Mouse (Mus musculus): ENCODE measurements around the gene Lrfn4.
A peak's percentile ranks its signal among the peaks of the same experiment; 100 is the strongest.

The Lrfn4 gene

DNA sequence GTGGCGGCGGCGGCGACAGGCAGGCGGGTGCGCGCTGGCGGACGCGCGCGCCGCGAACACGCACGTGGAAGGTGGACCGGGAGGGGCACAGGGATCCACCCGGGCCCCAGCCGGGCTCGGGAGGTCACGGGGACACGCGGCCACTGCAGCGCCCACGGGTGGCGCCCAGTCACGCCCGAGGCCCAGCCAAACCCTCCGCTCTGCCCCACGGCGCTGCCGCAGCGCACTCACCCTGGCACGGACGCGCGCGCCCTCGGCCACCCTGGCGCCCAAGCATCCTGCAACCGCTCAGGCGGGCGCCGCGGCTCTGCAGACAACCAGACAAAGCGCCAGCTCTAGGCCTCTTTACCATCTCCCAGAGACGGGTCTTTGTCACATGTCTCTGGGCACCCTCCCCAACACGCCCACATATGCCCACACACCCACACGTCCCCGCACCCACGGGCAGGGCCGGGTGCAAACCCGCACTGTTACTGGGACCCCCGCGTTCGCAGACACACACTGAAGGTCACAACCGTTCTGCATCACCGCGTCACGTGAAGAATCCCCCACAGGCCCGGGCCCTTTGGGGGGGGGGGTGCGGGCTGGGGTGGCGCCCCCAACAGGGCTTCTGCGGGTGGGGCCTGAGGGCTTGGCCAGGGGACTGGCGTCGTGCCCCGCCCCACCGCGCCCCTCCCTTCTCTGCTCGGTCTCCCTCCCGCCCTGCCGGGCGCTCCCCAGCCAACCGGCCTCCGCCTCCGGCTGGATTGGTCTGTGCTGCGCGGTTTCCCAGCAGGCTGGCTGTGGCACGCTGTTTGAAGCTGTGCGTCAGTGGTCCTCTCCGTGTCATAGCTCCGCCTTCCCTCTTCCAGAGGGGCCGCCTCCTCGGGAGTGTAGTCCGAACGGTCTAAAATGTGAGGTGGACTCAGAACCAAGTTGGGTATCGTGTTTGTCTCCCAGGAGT is at the start of gene Lrfn4:
Lrfn4 (minus strand) TSS at position 517 of the 943 bp plus-strand sequence.
- DNase-seq (ENCODE audit: low spot score in 2 of 2) = peak in 1 of 2 experiments; percentile 22

DNA sequence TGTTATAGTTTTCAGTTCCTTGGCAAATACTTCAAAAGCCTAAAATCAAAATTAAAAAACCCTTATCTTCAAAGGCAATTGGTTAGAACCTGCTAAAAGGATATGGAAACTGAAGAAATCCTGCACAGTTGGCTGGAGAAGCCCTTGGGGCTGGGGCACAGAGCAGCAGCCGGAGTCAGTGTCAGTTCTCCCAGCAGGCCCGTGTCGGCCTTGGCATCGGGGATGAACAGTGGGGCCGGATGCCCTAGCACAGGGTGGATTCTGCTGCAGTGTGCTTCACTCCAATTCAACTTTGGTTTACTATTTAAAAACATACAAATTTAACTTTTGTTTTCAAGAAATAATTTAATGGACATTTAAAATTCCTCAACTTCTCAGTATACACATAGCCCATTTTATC is 42.7 kb upstream of the Lrfn4 start:
- no peak for DNase-seq (ENCODE audit: low spot score in 2 of 2)

GRCm38 (mm10) chr19:4646917-4647492 is 31.5 kb upstream of the Lrfn4 start:
- DNase-seq (ENCODE audit: low spot score in 2 of 2) = no peak

DNA sequence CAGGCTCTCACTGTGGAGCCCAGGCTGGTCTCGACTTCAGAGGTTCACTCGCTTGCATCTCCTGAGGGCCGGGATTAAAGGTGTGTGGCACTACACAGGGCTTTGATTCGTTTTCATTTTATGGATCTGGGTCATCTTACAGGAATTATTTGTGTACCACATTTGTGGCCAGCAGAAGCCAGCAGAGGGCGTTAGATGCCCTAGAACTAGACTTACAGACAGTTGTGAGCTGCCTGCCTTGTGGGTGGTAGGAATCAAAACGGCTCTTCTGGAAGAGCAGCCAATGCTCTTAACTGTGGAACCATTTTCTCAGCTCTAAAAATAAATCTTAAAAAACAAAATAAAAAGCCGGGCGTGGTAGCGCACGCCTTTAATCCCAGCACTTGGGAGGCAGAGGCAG is 28.8 kb upstream of the Lrfn4 start:
- no peak for DNase-seq (ENCODE audit: low spot score in 2 of 2)

DNA sequence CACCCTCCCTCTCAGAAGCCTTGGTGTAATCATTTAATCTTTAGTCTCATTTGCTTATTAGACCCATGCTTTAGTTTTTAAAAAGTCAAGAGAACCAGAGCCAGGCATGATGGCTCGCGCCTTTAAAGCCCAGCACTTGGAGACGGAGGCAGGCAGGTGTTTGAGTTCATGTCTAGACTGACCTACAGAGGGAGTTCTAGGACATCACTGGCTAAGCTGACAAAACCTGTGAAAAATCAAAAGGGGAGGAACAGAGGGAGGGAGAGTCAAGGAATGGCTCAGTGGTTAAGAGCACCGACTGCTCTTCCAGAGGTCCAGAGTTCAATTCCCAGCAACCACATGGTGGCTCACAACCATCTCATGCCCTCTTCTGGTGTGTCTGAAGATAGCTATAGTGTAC is 20.5 kb upstream of the Lrfn4 start:
- DNase-seq (ENCODE audit: low spot score in 2 of 2) = no peak

DNA sequence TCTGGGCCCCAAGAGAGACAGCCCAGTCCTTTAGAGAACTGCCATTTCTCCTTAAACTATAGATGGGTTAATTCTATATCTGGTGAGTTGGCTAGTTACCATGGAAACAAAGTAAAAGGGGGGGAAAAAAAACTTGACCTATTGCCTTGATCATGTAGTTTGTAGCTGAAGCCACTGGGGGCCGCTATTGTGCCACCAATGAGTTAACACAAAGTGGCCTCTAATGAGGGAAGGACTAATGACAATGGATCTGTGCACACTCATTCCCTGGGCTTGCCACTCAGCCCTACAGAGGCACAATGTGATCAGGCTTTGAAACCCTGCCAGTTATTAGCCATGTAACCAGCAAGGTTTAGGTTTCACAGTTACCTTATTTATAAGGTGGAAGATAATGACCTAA is 13.4 kb upstream of the Lrfn4 start:
- peak; percentile 58 to 73 for DNase-seq (ENCODE audit: low spot score in 2 of 2)

DNA sequence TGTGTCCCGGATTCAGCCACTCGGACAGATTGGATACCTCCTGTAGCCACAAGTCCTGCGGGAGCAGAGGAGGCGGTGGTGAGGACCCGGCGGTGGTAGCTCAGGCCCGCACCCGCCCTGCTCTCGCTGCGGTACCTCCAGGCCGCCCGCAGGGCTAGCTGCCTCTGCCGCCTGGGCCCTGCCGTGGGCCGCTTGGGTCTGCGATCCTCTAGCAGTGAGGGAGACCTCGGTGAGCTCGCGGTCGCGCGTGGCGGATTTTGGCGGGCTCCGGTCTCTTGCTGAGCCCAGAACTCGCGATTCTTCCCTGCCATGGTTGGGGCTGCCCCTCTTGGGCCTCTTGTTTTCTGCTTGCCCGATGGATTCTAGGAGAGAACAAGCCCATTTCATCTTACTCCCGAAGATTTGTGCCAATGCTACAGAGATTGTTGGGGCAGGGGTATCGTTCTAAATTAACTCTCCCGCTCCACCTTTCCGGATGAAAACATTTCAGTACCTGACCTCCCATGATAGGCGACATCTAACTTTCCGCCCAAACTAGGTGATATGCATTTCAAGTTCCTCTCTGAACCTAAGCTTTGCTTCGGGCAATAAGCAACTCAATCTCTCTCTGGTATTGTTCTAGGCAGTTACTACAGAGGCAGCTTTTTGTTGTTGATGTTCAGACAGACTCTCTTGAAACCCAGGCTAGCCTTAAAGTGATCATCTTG is 10.5 kb upstream of the Lrfn4 start:
- no peak for DNase-seq (ENCODE audit: low spot score in 2 of 2)

DNA sequence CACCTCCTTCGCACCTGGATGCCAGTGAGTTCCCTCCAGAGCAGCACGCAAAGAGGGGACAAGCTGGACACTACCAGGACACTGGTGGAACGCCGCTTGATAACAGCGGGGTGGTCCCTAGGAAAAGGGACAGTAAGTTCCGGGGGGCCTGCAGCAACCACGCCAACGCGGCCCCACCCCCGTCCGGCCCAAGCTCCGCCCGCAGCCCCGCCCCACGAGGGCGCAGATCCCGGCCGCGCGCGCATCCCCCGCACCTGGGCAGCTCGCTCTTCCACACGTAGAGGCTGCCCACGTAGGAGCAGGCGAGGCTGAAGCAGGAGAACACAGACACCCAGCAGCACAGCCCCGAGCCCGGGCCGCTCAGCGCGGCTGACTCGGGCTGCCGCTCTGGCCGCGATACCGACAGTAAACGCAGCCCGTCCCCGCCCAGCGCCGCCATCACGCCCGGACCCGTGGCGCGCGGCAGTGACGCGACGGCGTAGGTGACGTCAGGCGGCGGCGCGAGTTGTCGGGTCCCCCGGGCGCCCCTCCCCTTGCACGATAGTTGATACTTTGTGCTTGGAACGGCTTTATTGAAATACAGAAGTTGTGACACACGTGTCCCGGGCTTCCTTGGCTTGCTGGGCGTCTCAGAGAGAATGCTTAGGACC is 9.8 kb upstream of the Lrfn4 start, which contains the start of gene Rce1:
Rce1 (minus strand) TSS at position 463 of the 650 bp plus-strand sequence.
- peak; percentile 84 to 88 for DNase-seq (ENCODE audit: low spot score in 2 of 2)

GRCm38 (mm10) chr19:4624406-4625178 is 9.1 kb upstream of the Lrfn4 start:
- DNase-seq (ENCODE audit: low spot score in 2 of 2) = no peak

- DNase-seq (ENCODE audit: low spot score in 2 of 2) = no peak
Measured at GRCm38 (mm10) chr19:4624006-4624405, 8.5 kb upstream of the Lrfn4 start.

GRCm38 (mm10) chr19:4623419-4623818 is 8.0 kb upstream of the Lrfn4 start:
- DNase-seq (ENCODE audit: low spot score in 2 of 2) = no peak

DNA sequence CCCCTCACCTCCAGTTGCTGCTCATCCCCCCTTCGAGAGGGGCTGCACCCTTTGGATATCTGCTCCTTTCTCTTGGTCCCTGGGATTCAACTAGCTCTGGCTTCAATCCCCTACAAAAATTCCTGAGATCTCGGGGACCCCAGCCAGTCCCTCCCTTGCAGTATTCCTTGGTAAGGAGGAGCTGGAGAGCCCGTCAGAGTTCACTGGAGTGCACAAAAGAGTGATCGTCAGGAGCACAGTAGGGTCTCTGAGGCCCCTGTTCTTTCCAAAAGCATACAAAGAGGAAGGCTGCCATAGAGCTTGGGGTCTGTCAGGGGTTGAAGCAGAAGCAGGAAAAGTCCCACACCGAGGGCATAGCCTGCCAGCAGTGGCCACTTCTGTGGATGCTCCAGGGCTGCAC is 7.3 kb upstream of the Lrfn4 start:
- no peak for DNase-seq (ENCODE audit: low spot score in 2 of 2)

DNA sequence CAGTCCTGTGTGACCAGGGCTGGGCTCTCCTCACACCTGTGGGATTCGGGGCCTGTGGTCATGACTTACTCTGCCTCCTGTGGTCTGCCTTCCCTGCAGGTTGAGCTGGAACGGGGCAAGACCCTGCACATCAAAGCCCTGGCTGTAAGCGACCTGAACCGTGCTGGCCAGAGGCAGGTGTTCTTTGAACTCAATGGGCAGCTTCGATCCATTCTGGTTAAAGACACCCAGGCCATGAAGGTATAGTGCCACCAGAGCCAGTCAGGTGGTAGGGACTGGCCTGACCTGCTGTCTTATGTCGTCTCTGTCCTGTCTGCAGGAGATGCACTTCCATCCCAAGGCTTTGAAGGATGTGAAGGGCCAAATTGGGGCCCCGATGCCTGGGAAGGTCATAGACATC is 5.3 kb upstream of the Lrfn4 start:
- DNase-seq (ENCODE audit: low spot score in 2 of 2) = no peak

DNA sequence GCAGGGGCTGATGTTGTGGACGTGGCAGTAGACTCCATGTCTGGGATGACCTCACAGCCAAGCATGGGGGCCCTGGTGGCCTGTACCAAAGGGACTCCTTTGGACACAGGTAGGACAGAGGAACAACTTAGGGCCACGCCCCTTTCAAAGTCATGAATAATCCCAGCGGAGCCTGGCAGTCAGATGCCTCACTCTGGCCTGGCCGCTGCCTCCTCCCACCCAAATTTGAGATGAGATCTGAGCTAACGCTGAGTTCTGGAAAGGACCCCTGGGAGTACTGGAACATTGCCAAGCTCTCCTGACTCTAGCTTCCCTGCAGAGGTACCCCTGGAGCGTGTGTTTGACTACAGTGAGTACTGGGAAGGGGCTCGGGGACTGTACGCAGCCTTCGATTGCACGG is 4.0 kb upstream of the Lrfn4 start:
- DNase-seq (ENCODE audit: low spot score in 2 of 2) = no peak

- DNase-seq (ENCODE audit: low spot score in 2 of 2) = no peak
Measured at GRCm38 (mm10) chr19:4618183-4618582, 2.7 kb upstream of the Lrfn4 start.

DNA sequence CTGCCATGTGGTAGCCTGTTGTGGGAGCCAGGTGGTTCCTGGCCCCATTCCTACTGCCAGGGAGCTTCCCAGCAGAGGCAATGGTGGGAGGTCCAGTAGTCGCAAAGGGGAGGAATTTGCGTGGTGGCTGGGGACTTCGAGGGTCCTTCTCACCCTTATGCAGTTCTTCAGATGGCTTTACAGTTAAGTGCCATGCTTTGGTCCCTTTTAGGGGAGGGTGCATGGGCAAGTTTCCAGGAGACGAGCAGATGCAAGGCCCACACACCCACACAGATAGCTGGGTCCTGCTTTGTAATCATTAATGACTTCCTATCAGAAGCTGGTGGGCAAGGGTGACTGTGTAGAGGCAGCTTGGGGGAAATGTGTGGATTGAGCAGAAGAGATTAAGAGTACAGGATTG is 1.1 kb upstream of the Lrfn4 start:
- no peak for DNase-seq (ENCODE audit: low spot score in 2 of 2)

- DNase-seq (ENCODE audit: low spot score in 2 of 2) = no peak
Measured at GRCm38 (mm10) chr19:4614305-4615150, 939 bp downstream of the Lrfn4 start.

GRCm38 (mm10) chr19:4613464-4614304 is 1.8 kb downstream of the Lrfn4 start:
- no peak for DNase-seq (ENCODE audit: low spot score in 2 of 2)
